Mouse (Mus musculus): ENCODE results near the gene Glrx5. TPM values are rescaled to one million over a fixed set of nuclear protein-coding genes. Genes with fewer than 3 reads are reported as not detected.
A peak's percentile ranks its signal among the peaks of the same experiment; 100 is the strongest.

The Glrx5 gene
- total RNA-seq, 2 experiments from 2014 or later: 45.9 to 46.2 TPM

GRCm38 (mm10) chr12:105029890-105030289, 2.6 kb upstream of the Glrx5 start:
- no peak for DNase-seq (ENCODE audit: low spot score in 2 of 2)

- DNase-seq (ENCODE audit: low spot score in 2 of 2): no peak
Measured at GRCm38 (mm10) chr12:105031081-105032058, 1.1 kb upstream of the Glrx5 start.

- no peak for DNase-seq (ENCODE audit: low spot score in 2 of 2)
Measured at GRCm38 (mm10) chr12:105032832-105033775, 616 bp downstream of the Glrx5 start.

GRCm38 (mm10) chr12:105034130-105034769, 1.8 kb downstream of the Glrx5 start:
- DNase-seq (ENCODE audit: low spot score in 2 of 2): no peak

- DNase-seq (ENCODE audit: low spot score in 2 of 2): no peak
Measured at GRCm38 (mm10) chr12:105038211-105038610, 5.7 kb downstream of the Glrx5 start.

GRCm38 (mm10) chr12:105038918-105039317, 6.4 kb downstream of the Glrx5 start:
- no peak for DNase-seq (ENCODE audit: low spot score in 2 of 2)

- DNase-seq (ENCODE audit: low spot score in 2 of 2): no peak
Measured at GRCm38 (mm10) chr12:105039578-105040289, 7.2 kb downstream of the Glrx5 start.

- no peak for DNase-seq (ENCODE audit: low spot score in 2 of 2)
Measured at GRCm38 (mm10) chr12:105040950-105041349, 8.5 kb downstream of the Glrx5 start.

DNA sequence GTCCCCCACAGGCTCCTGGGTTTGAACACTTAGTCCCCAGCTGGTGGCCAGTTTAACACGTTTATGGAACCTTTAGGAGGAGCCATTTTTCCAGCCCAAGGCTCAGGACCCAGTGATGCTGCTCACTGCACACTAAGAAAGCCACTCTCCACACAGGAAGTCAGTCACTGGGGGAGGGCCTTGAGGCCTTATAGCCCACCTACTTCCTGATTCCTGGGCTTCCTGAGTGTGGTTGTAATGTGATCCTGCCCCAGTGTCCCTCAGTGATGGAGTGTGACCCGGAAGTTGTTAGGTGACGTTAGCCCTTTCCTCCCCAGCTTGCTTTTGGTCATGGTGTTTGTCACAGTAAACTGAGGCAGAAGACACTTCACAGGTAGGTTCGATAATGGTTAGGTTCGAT, 10.6 kb downstream of the Glrx5 start:
- DNase-seq (ENCODE audit: low spot score in 2 of 2): no peak

DNA sequence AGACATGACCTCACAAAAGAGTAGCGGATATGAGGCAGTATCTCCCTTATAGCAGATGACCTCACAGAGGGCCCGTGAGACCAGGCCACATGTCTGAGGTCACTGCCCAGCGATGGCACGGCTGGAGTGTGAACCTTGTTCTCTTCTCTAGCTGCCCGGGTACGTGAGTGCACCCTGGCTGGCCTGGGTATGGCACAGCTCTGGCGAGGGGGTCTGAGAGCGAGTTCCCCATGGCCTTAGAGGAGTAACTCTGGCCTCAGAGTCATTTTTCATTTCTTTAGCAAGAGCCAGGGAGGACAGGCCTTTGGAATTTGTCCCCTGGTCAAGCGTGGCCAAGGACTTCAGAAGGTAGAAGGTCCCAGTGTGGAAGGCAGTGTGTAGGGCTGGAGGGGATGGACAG, 12.3 kb downstream of the Glrx5 start:
- no peak for DNase-seq (ENCODE audit: low spot score in 2 of 2)

DNA sequence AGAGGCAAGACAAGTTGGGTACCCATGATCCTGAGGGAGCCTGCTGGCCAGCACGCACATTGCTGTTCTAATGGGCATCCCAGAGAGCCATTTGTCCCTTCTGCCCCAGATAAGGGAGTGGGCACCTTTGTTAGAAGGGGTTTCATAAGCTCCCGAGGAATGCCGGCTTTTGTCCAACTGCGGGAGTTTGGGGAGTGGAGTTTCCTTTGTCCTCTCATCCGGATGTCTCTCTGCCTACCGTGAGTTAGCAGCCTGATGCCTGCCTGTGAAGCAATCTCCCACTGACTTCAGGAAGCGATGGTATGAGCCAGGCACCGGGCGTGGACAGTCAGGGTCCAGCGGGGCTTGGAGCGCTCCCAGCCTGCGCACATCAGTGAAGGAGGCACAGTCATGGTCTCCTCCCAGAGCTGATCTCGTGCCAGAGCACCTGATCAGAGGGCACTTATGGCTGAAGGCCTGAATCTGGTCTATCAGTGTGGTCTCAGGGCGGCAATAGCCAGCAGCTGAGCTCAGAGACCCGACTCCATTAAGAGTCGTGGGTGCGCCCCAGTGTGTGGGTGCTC, 15.9 kb downstream of the Glrx5 start:
- DNase-seq (ENCODE audit: low spot score in 2 of 2): no peak

- DNase-seq (ENCODE audit: low spot score in 2 of 2): no peak
Measured at GRCm38 (mm10) chr12:105049813-105050212, 17.3 kb downstream of the Glrx5 start.

GRCm38 (mm10) chr12:105050898-105051297, 18.4 kb downstream of the Glrx5 start:
- peak; percentile 34 to 80 for DNase-seq (ENCODE audit: low spot score in 2 of 2)

DNA sequence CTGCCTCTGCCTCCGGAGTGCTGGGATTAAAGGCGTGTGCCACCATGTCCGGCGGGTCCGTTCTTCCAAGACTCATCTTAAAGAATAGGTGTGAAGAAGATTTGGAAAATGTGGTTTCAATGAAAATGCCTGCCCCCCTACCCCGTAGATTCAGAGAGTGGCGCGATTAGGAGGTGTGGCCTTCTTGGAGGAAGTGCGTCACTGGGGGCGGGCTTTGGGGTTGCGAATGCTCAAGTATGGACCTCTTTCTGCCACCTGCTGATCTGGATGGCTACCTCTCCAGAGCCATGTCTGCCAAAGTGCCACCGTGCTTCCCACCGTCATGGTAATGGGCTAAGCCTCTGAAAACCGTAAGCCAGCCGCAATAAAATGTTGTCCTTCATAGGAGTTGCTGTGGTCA, 21.6 kb downstream of the Glrx5 start:
- no peak for DNase-seq (ENCODE audit: low spot score in 2 of 2)

DNA sequence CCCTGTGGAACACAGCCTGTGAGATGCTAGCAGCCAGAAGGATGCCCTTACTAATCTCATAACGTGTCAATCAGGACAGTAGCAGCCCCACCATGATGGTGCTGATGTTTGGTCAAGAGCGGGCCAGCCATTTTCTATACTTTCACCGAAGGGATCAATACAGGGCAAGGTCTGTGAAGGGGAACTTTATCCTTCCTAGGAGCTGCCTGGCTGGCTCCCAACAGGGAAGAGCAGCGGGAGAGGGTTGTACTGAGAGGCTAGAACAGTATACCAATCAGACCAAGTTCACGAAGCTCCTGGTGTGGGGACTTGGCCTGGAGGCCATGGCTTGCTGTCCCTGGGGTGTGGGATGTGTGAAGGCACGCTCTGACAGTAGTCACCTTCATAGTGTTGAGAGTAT, 22.8 kb downstream of the Glrx5 start:
- no peak for DNase-seq (ENCODE audit: low spot score in 2 of 2)

GRCm38 (mm10) chr12:105060006-105060405, 27.5 kb downstream of the Glrx5 start:
- DNase-seq (ENCODE audit: low spot score in 2 of 2): no peak

DNA sequence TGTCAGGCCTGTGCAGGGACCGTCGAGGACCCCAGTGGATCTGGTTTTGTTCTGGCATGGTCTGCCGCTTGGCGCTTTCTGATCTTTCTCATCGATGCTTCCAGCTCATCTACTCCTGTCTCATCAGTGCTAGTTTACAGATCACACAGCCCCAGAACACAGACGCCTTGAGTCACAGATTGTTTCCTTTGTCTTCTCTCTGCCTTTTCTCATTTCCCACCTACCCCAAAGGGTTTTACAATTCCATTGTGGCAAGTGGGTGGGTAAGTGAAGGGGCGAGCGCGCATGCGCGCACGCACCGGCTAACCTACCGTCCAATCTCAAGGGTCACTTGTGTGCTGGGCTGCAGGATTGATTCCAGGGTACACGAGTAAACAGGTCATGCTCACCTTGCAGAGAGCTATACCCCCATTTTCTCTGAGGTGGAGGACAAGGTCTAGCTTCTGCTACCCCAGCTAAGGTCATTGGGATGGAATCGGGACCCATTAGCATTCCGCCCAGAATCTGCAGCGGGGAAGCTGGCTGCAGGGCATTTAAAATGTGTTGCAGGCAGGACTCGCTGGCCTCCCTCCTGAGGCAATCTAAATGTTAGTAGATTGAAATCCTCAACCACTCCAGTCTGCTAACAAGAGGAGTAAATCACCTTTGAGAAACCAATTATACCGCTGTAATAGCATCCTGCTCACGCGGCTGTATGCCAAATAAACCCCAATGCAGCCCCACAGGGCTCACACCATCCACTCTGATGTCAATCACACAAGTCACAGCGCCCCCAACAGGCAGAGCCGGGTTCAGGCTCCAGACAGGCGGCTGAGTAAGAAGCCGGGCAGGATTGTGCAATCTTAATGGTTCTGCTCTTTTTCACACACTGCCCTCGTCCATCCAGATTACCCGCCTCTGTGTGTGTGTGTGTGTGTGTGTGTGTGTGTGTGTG, 31.0 kb downstream of the Glrx5 start:
- no peak for DNase-seq (ENCODE audit: low spot score in 2 of 2)

GRCm38 (mm10) chr12:105064168-105064567, 31.7 kb downstream of the Glrx5 start:
- DNase-seq (ENCODE audit: low spot score in 2 of 2): no peak

GRCm38 (mm10) chr12:105065119-105065518, 32.6 kb downstream of the Glrx5 start:
- DNase-seq (ENCODE audit: low spot score in 2 of 2): no peak

All from layer of hippocampus, adult 18-20 months (tissue).